Mouse (Mus musculus) cerebellum, adult 18-20 months (tissue): ENCODE data around the gene Ccdc40.

Experiments
- DNase-seq, 2 experiments: peaks; one replicate each; pipeline ENCODE4 v3.0.0; 2021

Ccdc40 gene

DNA sequence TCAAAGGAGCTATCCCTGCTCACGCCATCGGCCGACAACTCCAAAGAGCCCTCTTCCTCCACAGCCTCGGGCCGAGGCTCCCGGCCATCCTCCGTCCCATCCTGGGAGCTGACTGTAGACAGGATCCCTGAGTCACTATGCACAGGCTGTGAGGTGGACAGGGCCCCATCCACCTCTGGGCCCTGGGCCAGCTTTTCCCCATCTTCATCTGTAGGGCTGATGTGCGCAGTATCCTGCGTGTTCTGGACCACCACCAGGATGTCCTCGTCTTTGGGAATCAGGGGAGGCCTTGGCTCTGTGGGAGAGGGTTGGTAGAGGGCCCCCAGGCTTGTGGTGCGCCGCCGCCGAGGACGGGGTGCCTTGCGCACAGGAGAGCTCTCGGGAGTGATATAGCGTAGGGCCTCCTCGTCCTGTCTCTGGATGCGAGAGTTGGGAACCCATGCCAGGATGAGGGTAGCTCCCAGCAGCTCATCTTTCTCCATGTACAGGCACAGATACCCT lies 19.5 kb upstream of the Ccdc40 start:
- peak in 1 of 2 experiments; percentile 54 for DNase-seq

DNA sequence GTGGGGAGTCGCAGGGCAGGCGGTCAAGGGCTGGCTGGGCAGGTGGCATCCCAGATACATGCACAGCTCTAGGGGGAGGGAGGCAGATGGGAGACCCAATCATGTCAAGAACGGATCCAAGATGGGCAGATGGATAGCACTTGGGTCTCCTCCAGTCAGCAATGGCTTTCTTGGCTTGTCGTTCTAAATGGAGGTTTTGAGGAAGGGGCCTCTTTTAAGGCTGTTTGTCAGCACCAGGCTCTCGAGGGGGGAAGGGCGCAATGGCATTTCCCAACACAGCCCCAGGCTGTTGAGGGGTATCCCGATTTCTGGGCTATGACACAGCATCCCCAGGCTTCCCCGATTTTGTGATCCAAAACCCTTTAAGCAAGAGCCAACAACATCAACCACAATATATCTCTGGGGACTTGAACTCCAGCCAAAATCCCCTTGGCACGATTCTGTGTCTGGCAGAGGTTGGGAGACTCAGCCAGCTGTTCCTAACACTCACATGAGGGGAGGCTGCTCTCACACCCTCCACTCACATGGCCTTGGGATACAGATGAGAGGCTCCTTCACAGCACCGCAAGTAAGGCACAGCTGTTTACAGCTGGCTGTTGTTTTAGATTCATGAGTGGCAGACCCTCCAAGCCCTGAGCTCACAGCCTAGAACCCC lies 18.9 kb upstream of the Ccdc40 start:
- DNase-seq = peak; percentile 72 to 79

DNA sequence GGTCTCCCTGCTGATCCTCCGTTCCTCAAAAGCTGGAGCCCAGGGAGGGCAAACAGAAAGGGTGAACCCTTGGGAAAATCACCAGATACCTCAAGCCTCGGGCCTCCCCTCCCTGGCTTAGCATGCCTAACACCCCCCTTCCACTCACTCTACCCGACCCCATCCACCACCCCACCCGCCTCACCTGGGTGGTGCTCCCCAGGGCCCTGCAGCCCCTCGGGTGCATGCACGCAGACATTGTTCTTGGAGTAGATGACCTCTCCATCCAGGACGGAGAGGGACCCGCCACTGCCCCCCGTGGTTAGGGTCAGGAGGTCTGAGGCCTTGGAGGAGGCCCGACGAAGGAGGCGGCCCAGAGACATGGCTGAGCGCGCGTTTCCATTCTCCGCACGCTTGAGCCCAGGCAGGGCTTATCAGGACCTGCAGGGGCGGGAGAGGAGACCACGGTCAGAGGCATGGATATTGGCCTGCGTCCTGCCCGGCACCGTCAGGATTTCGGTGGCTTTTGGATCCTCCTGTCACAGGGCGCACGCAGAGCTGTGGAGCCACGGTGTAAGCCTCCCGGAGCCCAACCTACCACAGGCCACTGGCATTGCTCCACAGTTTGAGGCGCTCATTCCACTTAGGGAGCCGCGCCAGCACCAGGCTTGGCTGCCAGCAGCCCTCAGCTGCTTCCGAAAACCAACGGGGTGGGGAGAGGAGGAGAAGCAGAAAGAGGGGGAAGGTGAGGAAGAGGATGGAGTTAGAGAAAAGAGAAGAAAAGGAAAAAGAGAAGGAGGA lies 17.9 kb upstream of the Ccdc40 start:
- peak; percentile 93 to 95 for DNase-seq

DNA sequence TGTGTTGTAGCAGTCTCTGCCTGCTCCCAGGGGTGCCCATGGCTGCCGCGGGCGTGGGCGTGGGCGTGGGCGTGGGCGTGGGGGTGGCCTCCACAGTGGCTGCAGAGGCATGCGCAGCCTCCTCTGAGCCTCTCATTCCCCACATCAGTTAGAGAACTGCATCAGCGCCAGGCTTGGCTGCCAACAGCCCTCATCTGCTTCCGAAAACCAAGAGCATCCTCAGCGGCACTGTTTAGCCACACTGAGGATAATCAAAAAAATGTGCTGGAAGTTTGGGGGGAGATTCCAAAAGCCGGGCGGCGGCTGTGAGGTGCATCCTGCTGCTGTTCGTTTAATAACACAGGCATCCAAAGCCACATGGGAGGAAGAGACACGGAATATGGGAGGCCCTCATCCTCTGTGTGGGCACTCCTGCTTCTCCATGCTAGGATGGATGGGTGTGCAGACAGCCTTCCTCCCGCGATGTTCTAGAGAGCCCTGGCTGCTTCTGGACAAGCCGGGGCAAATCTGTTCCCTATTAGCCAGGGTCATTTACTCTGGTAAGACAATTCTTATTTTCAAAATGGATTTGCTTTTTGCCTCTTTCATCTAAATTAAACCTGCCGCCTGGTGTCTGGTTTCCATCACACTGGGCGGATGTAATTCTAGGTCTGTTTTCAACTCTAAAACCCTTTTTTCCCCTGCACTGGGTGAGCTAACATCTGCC lies 16.6 kb upstream of the Ccdc40 start:
- no peak for DNase-seq

DNA sequence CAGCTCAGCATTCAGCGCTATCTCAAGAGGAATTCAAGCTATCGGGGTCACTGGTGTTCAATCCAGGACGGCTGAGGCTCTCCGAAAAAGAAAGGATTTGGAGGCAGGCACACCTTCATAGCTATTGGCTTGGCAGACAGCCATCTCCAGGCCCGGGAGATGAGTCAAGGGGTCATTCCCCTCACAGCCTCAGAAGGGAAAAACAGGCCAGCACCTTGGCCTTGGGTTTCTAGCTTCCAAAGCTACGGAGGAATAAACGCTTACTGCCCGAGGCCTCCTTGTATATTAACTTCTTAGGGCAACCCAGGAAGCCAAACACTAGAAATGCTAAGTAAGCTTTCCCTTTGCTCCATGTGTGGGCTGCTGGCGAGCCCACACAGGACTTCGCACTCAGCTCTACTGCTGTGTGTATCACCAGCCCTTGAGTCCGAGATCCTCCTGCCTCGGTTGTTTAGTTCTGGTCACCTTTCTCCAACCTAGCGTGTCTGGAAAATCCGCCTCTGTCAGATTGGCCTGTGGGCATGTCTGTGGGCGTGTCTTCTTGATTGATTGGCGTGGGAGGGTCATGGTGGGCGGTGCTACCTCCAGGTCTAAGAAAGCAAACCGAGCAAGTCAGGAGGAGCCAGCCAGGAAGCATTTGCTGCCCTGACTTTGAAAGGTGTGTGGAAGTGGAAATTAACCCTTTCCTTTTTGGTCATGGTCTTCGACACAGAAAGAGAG lies 15.0 kb upstream of the Ccdc40 start:
- peak in 1 of 2 experiments; percentile 29 for DNase-seq

DNA sequence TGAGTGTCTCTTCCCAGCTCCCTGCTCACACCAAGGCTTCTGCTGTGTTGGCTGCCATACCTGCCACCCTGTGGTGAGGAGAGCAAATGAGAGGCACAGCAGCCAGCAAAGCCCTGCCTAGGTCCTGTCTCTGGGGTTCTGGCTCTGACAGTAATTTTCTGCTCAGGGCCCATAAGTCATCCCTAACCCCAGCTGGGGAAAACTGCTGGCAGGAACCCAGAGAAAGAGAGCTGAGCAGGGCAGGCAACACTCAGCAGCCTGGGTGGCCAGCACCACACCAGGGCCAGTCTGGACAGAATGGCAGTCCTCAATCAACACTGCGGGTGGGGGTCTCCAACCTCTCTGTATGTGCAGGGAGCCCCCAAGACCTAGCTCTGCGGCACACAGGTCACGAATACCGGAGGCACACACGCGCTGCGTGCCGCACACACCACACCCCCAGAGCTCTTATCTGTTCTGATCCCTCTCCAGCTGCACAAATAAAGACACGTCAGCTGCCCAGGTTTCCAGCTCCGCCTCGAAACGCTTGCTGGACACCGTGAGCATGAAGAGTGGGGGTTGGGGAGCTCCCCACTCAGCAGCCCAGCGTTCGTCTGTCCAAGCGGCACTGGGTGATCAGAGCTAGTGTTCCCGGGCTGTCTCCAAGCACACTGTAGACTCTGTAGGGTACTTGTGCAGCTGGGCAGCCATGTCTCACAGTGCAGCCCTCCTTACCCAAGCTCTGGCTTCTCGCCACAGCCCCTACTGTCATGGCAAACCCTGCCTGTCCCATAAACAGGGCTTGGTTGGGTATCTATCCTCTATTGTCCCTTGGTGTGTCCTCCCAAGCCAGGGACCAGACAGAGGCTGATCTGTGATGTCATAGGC lies 13.1 kb upstream of the Ccdc40 start:
- DNase-seq = peak; percentile 60 to 70

DNA sequence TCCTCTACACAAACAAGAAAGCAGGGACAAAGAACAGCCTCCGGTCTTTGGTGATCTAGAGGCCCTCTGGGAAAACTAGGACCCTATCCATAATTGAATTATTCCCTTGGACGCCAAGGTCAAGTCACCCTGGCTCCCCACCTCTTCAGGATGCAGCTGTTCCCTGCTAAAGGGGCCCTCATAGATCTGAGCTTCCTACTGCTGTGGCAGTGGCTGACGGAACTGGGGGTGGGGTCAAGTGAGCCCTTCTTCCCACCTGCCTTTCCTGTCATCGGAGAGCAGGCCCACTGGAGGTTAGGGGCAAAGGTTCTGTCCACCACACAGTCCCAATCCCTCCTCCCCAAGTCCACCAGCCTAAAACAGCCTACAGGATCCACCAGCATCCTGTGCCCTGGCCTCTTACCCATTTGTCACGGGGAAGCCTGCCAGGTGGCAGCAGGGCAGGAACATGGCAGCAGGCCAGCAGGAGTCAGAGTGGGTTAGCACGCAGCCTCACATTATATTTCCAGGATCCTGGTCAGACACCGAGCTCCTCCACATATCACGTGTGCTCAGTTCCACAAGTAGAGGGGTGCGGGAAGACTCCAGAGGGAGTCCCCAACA lies 12.4 kb upstream of the Ccdc40 start:
- peak; percentile 94 to 96 for DNase-seq

DNA sequence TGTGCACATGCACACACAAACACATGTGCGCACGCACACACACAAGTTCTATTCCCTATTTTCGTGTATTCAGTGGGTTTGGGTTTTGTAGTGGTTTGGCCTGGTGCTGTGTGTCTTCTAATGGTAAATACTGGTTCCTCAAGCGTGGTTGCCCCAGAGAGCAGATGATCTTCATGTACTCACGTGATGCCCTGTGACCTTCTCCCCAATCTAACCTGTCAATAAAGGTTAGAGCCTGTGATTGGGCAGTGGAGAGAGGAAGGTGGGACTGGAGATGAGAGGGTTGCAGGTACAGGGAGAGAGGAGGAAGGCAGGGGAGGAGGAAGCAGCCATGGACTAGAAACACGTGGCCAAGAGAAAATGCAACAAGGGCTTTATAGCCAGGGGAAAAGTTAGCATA lies 10.5 kb upstream of the Ccdc40 start:
- DNase-seq = no peak

DNA sequence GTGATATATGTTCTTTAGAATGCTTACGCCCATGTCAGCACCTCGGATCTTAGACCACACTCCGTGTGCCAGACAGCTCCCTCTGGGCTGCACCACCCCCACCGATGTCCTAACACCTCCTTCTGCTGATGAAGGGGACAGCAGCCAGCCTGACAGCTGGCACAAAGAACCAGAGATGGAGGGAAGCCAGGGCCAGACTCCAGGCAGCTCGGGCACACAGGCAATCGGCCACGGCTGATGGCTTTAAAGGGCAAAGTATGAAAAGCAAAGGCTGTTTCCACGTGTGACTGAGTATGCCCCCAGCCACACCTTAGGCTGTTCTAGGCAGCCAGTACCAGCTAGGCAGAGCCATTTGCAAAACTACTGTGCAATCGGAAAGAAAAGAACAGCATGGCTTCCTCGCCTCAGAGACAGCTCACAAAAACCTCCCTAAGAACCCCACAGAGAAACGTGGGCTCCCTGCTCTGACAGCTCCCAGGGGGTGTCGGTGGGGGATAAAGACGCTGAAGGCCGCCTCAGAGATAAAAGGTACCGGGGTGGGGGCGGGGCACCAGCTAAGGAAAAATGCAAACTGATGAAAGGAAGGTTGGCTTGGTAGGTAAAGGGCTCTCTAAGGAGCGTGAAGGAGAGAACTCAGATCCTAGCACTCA lies 8.4 kb upstream of the Ccdc40 start:
- DNase-seq = peak; percentile 91 to 93

DNA sequence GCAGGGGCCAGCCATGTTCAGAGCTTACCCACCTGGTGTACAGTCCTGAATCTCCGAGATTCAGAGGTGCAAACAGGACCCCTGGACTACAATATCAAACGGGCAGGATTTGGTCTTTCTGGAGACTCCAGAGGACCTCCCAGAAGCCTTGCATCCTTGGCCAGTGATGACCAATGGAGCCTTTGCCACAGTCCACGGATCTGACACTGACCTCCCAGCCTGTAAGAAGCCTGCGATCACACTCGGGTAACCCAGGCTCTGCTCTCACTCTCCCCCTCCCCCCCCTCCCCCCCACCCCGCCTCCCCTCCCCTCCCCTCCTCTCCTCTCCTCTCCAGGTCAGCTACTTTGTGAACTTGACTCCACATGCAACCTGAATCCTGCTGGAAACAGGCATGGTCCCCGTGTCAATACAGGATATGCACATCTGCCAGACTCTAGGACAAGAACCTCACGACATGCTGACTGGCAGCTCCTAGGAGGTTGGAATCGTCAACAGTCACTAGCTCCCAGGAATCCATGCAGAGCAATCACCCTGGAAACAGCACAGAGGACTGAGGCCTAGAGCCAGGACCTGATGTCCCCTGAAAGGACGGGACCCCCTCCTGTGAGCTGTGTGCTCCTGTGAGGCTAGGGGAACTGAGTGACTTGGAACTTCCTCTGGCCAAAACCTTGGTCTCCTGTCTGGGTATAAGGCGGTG lies 6.4 kb upstream of the Ccdc40 start:
- no peak for DNase-seq

DNA sequence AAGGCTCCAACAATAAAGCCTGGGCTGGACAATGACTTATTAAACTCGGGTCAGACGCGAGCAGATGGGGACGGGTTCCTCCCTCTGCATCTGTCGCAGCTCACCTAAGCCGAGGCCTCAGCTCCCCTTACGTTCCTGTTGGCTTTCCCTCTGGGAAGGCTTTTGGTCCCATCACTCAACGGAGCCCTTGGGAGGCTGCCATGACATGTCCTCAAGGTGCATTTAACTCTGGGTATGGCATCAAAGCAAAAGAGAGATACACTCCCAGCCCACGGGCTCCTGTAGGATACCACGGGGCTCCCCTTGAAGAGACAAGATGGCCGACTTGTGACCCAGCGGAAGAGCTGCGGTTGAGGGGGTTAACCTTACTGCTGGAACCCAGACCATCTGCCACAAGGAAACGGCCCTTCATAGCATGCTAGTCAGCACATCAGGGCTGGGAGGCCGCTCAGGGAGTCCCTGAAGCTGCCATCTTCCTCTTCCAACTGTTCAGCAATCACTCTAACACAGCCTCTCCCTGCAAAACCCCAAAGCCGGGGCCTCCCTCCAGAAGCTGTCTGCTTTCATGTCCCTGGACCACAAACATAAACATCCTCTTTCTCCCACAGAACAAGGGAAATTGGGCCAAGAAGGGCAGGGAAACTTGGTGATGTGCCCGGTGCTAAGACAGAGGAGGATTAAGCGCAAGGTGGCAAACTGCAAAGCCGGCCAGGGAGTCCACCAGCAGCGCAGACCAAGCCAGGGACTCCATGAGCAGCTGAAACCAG lies 5.1 kb upstream of the Ccdc40 start:
- DNase-seq = peak; percentile 46 to 49

DNA sequence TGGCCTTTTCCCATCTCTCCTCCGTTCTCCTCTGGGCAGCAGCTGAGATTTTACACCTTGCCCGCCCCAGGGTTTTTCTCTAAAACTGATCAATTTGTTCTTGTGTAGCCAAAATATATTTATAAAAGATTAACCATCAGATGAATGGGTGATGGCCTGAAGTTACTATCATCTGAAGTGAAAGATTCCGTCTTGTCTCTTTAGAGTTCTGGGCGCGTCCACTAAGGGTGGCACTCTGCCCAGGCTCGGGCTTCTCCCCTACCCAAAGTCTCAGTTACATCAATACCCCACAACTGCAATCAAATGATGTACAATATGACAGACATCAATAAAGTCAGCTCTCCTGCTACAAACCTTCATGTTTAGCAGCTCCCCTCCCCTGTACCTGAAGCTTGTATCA lies 3.4 kb upstream of the Ccdc40 start:
- no peak for DNase-seq

DNA sequence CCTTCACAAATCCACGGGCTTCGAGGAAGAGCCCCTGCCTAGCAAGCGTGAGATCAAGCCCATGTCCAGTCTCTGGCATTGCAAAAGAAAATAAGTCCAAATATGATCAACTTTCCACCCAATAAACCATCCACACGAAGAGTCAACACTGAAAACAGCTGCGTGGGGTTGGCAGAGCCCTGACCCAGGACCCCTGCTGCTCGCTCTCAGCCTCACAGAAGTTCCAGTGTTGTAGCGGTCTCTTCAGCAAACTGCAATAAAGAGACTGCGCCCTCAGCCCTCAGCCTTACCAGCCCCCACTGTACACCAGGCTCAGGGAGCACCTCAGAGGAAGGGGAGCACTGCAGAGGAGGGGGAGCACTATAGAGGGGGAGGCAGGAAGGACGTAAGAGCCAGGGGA lies 2.7 kb upstream of the Ccdc40 start:
- no peak for DNase-seq

DNA sequence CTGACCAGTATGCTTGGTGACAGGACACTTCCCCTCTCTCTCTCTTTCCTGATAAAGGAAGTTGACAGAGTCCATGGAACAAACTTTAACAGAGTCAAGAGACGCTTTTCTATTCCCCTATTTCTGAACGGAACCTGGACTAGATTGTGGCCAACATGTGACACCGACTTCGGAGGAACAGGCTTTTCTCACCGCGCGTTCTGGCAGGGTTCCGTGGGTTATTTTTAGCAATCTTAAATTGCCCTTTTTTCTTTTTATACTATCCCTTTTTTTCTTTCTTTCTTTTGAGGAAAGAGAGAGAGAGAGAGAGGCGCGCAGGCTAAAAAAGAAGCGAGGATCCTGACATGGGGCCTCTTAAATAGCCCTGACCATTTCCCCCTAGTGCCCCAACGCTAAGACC lies 781 bp upstream of the Ccdc40 start:
- peak; percentile 41 to 46 for DNase-seq

DNA sequence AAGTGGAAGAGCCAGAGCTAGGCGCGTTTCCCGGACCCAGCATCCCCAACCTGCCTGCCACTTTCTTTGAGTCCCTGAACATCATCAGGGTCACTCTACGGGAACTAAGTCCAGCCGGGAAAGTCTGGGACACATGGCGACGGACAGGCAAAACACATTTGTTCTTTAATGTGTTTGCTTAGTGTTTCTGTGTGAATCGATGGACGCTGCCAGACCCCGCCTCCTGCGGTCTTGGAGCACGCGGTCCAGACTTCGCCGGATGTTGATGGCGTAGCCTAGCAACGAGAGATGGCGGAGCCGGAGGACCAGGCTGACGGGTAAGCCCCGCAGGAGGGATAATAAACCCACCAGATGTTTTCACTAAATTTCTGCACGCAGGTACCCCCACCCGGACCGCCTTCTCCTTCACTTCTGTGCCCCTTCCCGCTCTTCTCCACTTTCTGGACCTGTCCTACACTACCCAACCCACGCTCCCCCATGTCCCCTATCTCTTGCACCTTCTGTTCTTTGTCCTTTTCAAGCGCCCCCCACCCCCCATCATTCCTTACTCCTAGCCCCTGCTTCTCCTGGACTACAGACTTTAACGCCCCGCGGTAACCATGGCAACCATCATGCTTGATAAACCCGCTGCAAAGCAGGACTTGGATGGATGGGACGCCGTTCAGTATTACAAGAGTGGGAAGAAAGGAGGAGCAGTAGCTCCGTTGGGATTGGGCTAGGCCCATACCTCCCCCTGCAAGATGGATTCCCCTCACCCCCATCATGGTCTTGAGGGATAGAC lies 664 bp downstream of the Ccdc40 start:
- DNase-seq = peak; percentile 51 to 54

DNA sequence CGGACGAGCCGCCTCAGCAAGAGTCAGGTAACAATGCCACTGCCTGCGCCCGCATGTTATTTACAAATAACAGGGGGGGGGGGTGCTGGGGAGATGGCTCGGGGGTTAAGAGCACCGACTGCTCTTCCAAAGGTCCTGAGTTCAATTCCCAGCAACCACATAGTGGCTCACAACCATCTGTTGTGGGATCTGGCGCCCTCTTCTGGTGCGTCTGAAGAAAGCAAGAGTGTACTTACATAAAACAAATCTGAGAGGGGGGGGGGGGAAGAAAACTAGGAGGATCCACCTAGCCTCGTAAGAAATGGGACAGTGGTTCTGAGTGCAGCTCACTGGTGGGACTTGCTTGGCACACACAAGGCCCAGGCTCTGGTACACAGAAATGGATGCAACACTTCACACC lies 6.4 kb downstream of the Ccdc40 start:
- DNase-seq = no peak

DNA sequence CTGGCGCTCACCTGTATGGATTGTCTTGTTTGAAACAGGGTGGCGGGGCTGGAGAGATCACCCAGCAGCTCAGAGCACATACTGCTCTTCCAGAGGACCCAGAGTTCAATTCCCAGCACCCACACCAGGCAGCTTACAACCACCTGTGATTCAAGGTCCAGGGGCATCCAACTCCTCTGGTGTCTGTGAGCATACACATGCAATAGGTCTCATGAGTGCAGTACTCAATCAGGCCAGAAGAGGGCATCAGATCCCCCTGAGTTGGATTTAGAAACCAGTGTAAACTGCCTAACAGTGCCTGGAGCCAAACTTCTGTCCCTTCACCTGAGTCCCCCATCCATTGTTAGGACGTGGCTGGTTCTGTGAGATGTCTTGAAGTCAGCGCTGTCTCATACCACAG lies 7.2 kb downstream of the Ccdc40 start:
- DNase-seq = peak; percentile 52 to 58

DNA sequence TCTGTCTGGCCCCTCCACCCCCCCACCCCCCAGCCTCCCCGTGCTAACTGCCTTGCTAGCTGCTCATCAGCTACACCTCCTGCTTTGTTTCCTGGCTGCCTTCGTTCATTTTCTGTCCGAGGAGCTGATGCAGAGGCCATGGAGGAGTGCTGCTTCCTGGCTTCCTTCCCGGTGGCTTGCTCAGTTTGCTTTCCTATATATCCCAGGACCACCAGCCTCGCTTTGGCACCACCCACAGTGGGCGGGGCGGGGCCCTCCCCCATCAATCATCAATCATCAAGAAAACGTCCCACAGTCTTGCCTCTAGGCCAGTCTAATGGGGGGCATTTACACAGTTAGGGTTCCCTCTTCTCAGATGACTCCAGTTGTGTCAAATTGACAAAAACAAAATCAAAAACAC lies 8.0 kb downstream of the Ccdc40 start:
- no peak for DNase-seq

DNA sequence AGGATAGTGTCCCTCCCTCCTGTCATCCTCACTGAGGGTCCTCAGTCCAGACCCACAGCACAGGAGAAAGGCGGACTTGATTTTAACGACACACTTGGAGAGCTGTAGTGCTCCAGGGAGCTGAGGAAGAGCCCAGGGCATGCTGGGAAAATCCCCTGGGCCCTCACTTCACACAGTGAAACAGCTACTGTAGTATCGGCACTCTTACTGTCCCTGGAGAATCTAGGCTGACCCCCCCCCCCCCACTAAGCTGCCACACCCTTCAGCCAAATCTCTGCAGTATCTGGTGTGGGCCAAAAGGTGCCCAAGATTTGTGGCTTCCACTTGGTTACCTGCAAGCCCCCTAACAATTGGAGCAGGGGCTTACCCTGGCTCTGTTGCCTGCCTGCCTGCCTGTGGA lies 8.6 kb downstream of the Ccdc40 start:
- DNase-seq = no peak
